Mouse (Mus musculus): Measurements from ENCODE around the gene Cpsf4l.

DNA sequence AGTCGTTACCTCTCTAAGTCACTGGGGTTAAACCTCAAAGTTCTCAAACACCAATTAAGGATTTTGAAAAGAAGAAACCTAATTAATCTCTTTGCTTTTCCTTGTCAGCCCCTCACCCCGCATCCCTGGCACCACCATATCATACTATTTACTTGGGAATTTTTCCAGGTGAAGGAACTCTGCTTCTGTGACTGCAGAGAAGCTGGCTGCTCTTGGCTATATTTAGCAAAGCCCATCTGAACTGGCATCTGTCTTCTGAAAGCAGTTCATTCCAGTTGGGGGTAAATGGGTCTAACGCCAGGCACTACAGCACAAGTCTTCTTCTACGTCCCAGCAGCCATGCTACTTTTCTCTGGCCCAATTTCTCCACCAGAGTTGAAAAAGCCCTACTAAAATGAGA is 36.2 kb downstream of the Cpsf4l start:
- TF ChIP-seq CTCF (IDR thresholded peaks at IDR 0.05; ENCODE audit: extremely low read depth, insufficient read depth, low read length): no peak
- TF ChIP-seq POLR2A (IDR thresholded peaks at IDR 0.05; ENCODE audit: extremely low read depth, insufficient read depth, low read length): no peak

Data from cortical plate, adult 2 months (tissue).